Mouse (Mus musculus) lung, postnatal 0 days (tissue): ENCODE data around the gene Rnpep.

Source experiments
- CTCF ChIP-seq: IDR thresholded peaks from 2 replicates; pipeline ENCODE4 v1.5.1; 2016; ENCODE audit warnings: antibody characterized with exemption, mild to moderate bottlenecking
- EP300 ChIP-seq: IDR thresholded peaks from 2 replicates; pipeline ENCODE4 v1.6.1; 2016; ENCODE audit warnings: antibody characterized with exemption, mild to moderate bottlenecking, control low read depth

DNA sequence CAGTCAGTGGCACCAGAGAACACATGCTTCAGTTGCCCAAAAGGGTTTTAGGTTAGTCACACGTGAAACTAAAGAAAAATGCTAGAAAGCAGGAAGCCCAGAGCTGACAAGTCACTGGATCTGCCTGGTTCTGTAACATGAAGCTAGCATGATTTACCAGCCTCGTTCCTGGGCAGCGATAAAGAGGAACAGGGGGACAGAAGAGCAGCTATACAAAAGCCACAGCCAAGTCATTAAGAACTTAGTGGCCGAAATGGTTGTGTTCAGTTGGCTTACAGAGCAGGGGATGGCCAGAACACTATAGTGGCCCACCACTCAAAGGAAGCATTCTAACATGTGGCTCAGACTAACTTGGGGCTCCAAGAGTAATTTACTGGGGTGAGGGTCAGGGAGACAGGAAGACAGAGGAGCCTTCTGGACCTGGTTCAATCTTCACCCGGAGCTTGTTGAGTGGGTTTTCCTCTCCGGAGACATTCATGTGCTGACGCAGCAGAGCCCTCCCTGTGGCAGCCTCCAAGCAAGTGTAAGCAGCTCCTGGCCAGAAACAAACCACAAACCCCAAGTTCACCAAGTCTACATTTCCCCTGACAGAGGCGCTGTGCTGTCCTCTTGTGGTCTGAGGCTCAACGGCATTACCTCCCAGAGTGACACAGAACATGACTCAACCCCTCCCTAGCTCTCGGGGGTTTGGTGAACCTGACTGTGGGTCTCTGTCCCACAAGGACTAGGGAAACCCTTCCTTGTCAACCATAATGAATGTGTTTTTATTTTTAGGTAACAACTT, 16.0 kb downstream of the Rnpep start:
- TF ChIP-seq CTCF (peak; percentile 25), EP300 (no peak)
